Mouse (Mus musculus) lung, postnatal 0 days (tissue): Measurements from ENCODE around the gene Hist1h2af.

ENCODE experiments used
- CTCF ChIP-seq: IDR thresholded peaks from 2 replicates; pipeline ENCODE4 v1.5.1; 2016; ENCODE audit warnings: antibody characterized with exemption, mild to moderate bottlenecking
- EP300 ChIP-seq: IDR thresholded peaks from 2 replicates; pipeline ENCODE4 v1.6.1; 2016; ENCODE audit warnings: antibody characterized with exemption, mild to moderate bottlenecking, control low read depth

- TF ChIP-seq CTCF = no peak
- TF ChIP-seq EP300 = no peak
These were observed 18.5 kb downstream of the Hist1h2af start for GRCm38 (mm10) chr13:23551931-23552914.
